Mouse (Mus musculus): ENCODE data around the gene Arxes2.

Gene Arxes2

GRCm38 (mm10) chrX:136032799-136033763, 39.5 kb downstream of the Arxes2 start, which contains the start of gene Arxes1:
Gene Arxes1, plus strand, starts transcription at chrX:136033367.
- peak in 1 of 2 experiments; percentile 17 for DNase-seq (ENCODE audit: low spot score in 2 of 2)

- no peak for DNase-seq (ENCODE audit: low spot score in 2 of 2)
These were observed 50.1 kb downstream of the Arxes2 start for GRCm38 (mm10) chrX:136043726-136044125.

Measured in urinary bladder, postnatal 36 days (tissue).